Mouse (Mus musculus) lung, embryonic 14.5 days (tissue): ENCODE data around the gene Zc2hc1b. TPM values are rescaled to one million over a fixed set of nuclear protein-coding genes. Genes with fewer than 3 reads are reported as not detected.
A peak's percentile ranks its signal among the peaks of the same experiment; 100 is the strongest.

ENCODE experiments used
- ATAC-seq: fragments of 200-750 bp; cut with Nextera tagmentation; 2 replicates; pipeline ENCODE4 v1.8.0; 2017; ENCODE audit warnings: mild to moderate bottlenecking, moderate TSS enrichment, moderate library complexity; ENCODE audit not compliant: insufficient read depth
- DNase-seq: peaks from one replicate; pipeline ENCODE4 v3.0.0-alpha.2; 2015
- H3K27ac ChIP-seq: fragments of 300-500 bp; sonication (generic); 2 replicates; pipeline ENCODE4 v1.5.1; 2014; ENCODE audit warnings: low read depth, mild to moderate bottlenecking, moderate library complexity
- H3K27me3 ChIP-seq: fragments of 300-500 bp; sonication (generic); 2 replicates; pipeline ENCODE4 v1.6.1; 2014; ENCODE audit warnings: low read length, control low read depth; ENCODE audit not compliant: insufficient read depth
- H3K36me3 ChIP-seq: fragments of 300-500 bp; sonication (generic); 2 replicates; pipeline ENCODE4 v1.6.1; 2014; ENCODE audit warnings: control low read depth; ENCODE audit not compliant: insufficient read depth
- H3K4me1 ChIP-seq: fragments of 300-500 bp; sonication (generic); 2 replicates; pipeline ENCODE4 v1.6.1; 2014; ENCODE audit warnings: antibody characterized with exemption, control low read depth; ENCODE audit not compliant: insufficient read depth
- H3K4me2 ChIP-seq: fragments of 300-500 bp; sonication (generic); 2 replicates; pipeline ENCODE4 v1.6.1; 2014; ENCODE audit warnings: mild to moderate bottlenecking
- H3K4me3 ChIP-seq: fragments of 300-500 bp; sonication (generic); 2 replicates; pipeline ENCODE4 v1.5.1; 2014; ENCODE audit warnings: low read depth, low read length
- H3K9ac ChIP-seq: fragments of 300-500 bp; sonication (generic); 2 replicates; pipeline ENCODE4 v1.6.1; 2014
- H3K9me3 ChIP-seq: fragments of 300-500 bp; sonication (generic); 2 replicates; pipeline ENCODE4 v1.6.1; 2016; ENCODE audit warnings: low read depth, low read length, control low read depth
- CTCF ChIP-seq: IDR thresholded peaks from 2 replicates; pipeline ENCODE4 v1.5.1; 2016; ENCODE audit warnings: antibody characterized with exemption, low read depth
- WGBS: fragments of 180-500 bp; shearing (Covaris S2); extraction: QIAGEN DNeasy Blood & Tissue Kit; methylation state at CpG from one replicate; pipeline ENCODE4 v1.1.7; 2014; 5-methylcytosine and 5-hydroxymethylcytosine counted together
- polyA plus RNA-seq: library from polyadenylated mRNA; unstranded; fragments of >200 nt; fragmentation: Nextera tagmentation; extraction: Ambion mirVana; gene quantifications from 2 replicates; pipeline ENCODE4 v1.2.1, GENCODE M21; 2014

Zc2hc1b gene
- polyA plus RNA-seq, 1 experiment from 2014 or later = not detected

DNA sequence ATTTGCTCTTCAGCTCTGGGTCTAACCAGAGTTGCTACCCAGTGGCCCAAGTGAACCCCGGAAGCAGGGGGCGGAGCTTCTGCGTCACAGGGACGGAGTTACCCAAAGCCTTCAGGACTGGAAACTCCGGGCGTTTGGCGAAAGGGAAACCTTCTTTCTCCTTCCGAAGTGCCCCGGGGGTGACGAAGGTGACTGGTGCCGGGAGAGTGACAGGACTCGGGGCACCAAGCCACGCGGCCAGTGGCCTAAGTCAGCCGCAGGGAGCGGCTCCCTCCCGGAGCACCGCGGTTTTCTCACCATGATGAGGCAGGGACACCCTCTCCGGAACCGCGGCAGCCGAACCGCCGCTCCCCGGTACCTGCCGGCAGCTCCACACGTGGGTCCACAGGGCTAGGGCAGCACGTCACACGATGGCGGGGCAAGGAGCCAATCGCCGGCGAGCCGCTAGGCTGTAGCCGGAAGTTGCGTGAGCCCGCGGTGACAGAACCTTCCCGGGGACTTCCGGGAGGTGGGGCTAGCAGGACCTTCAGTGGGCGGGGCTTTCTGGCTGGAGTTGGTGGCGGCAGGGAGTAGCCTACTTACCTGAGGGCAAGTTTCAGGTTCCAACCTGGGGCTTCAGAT, 15.0 kb upstream of the Zc2hc1b start, which contains the start of gene Ltv1:
Ltv1 (minus strand) TSS at position 438 of the 621 bp plus-strand sequence.
- Histone ChIP-seq H3K27ac (peak within 1 kb of the TSS; percentile 80), H3K9me3 (no peaks in the 10 kb centered on the region), H3K27me3 (no peaks in the 10 kb centered on the region), H3K9ac (peak within 1 kb of the TSS; percentile 68), H3K4me2 (peak within 1 kb of the TSS; percentile 78), H3K4me1 (peaks cover 6% of the 10 kb centered on the region; the same call in 1 of the 2 replicates), H3K4me3 (peak within 1 kb of the TSS; percentile 77), H3K36me3 (peaks cover 21% of the 10 kb centered on the region)
- DNase-seq = peak; percentile 99
- TF ChIP-seq CTCF = no peak
- WGBS = under 1% methylated on average over 43 of the region's 43 CpGs
- peak; percentile 99 for ATAC-seq

- ATAC-seq (no peak), DNase-seq (no peak)
- no peak overlapping the region for H3K27ac ChIP-seq
- H3K4me3 ChIP-seq = no peak overlapping the region
- H3K27me3 ChIP-seq = no peaks in the 10 kb centered on the region
- H3K9me3 ChIP-seq = no peaks in the 10 kb centered on the region
- peaks cover 51% of the 10 kb centered on the region for H3K36me3 ChIP-seq
- H3K4me2 ChIP-seq = no peak overlapping the region
- peaks cover 6% of the 10 kb centered on the region; the same call in 1 of the 2 replicates for H3K4me1 ChIP-seq
- whole genome bisulfite sequencing = 68% methylated on average over 5 of the region's 5 CpGs
- H3K9ac ChIP-seq = no peak overlapping the region
- TF ChIP-seq CTCF = no peak
These were observed 12.1 kb upstream of the Zc2hc1b start for GRCm38 (mm10) chr10:13189881-13190280.

GRCm38 (mm10) chr10:13186754-13187153, 8.9 kb upstream of the Zc2hc1b start:
- TF ChIP-seq CTCF = no peak

GRCm38 (mm10) chr10:13184170-13184766, 6.4 kb upstream of the Zc2hc1b start:
- Histone ChIP-seq H3K9ac (no peak overlapping the region), H3K27ac (no peak overlapping the region), H3K4me1 (no peaks in the 10 kb centered on the region), H3K4me3 (no peak overlapping the region), H3K36me3 (peaks cover 73% of the 10 kb centered on the region), H3K9me3 (no peaks in the 10 kb centered on the region), H3K4me2 (no peak overlapping the region), H3K27me3 (no peaks in the 10 kb centered on the region)
- ATAC-seq (no peak), DNase-seq (no peak)
- TF ChIP-seq CTCF = no peak
- 84% methylated on average over 4 of the region's 4 CpGs for WGBS

More at GRCm38 (mm10) chr10:13186754-13187153, 8.9 kb upstream of the Zc2hc1b start:
- ATAC-seq (no peak), DNase-seq (no peak)
- Histone ChIP-seq H3K27me3 (no peaks in the 10 kb centered on the region), H3K4me3 (no peak overlapping the region), H3K27ac (no peak overlapping the region), H3K9ac (no peak overlapping the region), H3K4me1 (no peaks in the 10 kb centered on the region), H3K9me3 (no peaks in the 10 kb centered on the region), H3K36me3 (peaks cover 68% of the 10 kb centered on the region), H3K4me2 (no peak overlapping the region)
- 82% methylated on average over 3 of the region's 3 CpGs for WGBS

- ATAC-seq = peak; percentile 86; the same call in 1 of the 2 replicates
- peak overlapping the region; percentile 2; the same call in 1 of the 2 replicates for H3K27ac ChIP-seq
- WGBS = 50% methylated on average over 7 of the region's 7 CpGs
These were observed 2.4 kb upstream of the Zc2hc1b start for GRCm38 (mm10) chr10:13180211-13180610.

DNA sequence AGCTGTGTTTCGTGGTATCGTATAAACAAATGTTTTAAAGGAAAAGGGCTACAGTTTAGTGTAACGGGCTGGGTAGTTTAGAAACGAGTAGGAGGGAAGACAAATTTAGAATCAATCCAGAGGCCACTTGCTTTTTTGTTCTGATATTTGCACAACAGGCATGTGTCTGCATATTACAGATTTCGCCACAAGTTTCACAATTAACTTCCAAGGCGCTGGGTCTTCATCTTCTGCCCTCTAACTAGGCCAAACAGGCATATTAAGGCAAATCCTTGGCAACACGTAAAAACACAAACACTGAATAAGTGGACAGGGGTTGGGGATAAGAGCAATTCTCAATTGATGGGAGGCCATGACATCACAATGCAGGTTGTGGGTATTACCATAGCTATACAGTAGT, 2.0 kb downstream of the Zc2hc1b start:
- 74% methylated on average over 7 of the region's 7 CpGs for WGBS
- no peak for ATAC-seq

More at GRCm38 (mm10) chr10:13180211-13180610, 2.4 kb upstream of the Zc2hc1b start:
- Histone ChIP-seq H3K36me3 (peaks cover 68% of the 10 kb centered on the region), H3K27me3 (no peaks in the 10 kb centered on the region), H3K4me1 (no peaks in the 10 kb centered on the region), H3K9ac (no peak overlapping the region), H3K4me2 (no peak overlapping the region), H3K4me3 (no peak overlapping the region), H3K9me3 (no peaks in the 10 kb centered on the region)
- no peak for TF ChIP-seq CTCF
- DNase-seq = peak; percentile 68

GRCm38 (mm10) chr10:13172798-13173221, 5.0 kb downstream of the Zc2hc1b start:
- Histone ChIP-seq H3K36me3 (peaks cover 12% of the 10 kb centered on the region), H3K4me1 (peaks cover 13% of the 10 kb centered on the region), H3K4me2 (no peak overlapping the region), H3K27ac (peak overlapping the region; percentile 10; the same call in 1 of the 2 replicates), H3K27me3 (no peaks in the 10 kb centered on the region), H3K4me3 (no peak overlapping the region), H3K9ac (no peak overlapping the region), H3K9me3 (no peaks in the 10 kb centered on the region)
- TF ChIP-seq CTCF = no peak
- 38% methylated on average over 10 of the region's 10 CpGs for WGBS
- DNase-seq (peak; percentile 45), ATAC-seq (no peak)

More for the DNA sequence above, 2.0 kb downstream of the Zc2hc1b start:
- Histone ChIP-seq H3K9ac (no peak overlapping the region), H3K27me3 (no peaks in the 10 kb centered on the region), H3K36me3 (peaks cover 40% of the 10 kb centered on the region), H3K4me3 (no peak overlapping the region), H3K9me3 (no peaks in the 10 kb centered on the region), H3K4me1 (peaks cover 10% of the 10 kb centered on the region), H3K27ac (no peak overlapping the region), H3K4me2 (no peak overlapping the region)
- TF ChIP-seq CTCF = no peak
- DNase-seq = no peak
